Mouse (Mus musculus) neural tube, embryonic 14.5 days (tissue): ENCODE data around the gene Fanca. TPM values are rescaled to one million over a fixed set of nuclear protein-coding genes. Genes with fewer than 3 reads are reported as not detected.
A peak's percentile ranks its signal among the peaks of the same experiment; 100 is the strongest.

Experiments used
- ATAC-seq: fragments of 200-750 bp; cut with Nextera tagmentation; 2 replicates; pipeline ENCODE4 v1.8.0; 2017; ENCODE audit warnings: low read depth, mild to moderate bottlenecking, moderate TSS enrichment, moderate library complexity
- H3K27ac ChIP-seq: fragments of 300-500 bp; sonication (generic); 2 replicates; pipeline ENCODE4 v1.5.1; 2014; ENCODE audit warnings: low read depth, mild to moderate bottlenecking, control low read depth, low read length, moderate library complexity, mixed read lengths
- H3K27me3 ChIP-seq: fragments of 300-500 bp; sonication (generic); 2 replicates; pipeline ENCODE4 v1.6.1; 2014; ENCODE audit warnings: low read length; ENCODE audit not compliant: control insufficient read depth, insufficient read depth
- H3K36me3 ChIP-seq: fragments of 300-500 bp; sonication (generic); 2 replicates; pipeline ENCODE4 v1.6.1; 2014; ENCODE audit warnings: low read length, mixed read lengths; ENCODE audit not compliant: control insufficient read depth, insufficient read depth
- H3K4me1 ChIP-seq: fragments of 300-500 bp; sonication (generic); 2 replicates; pipeline ENCODE4 v1.6.1; 2014; ENCODE audit warnings: low read length; ENCODE audit not compliant: control insufficient read depth, insufficient read depth
- H3K4me2 ChIP-seq: fragments of 300-500 bp; sonication (generic); 2 replicates; pipeline ENCODE4 v1.6.1; 2014; ENCODE audit warnings: mild to moderate bottlenecking, low read depth, low read length, control low read depth
- H3K4me3 ChIP-seq: fragments of 300-500 bp; sonication (generic); 2 replicates; pipeline ENCODE4 v1.5.1; 2014; ENCODE audit warnings: low read depth, low read length, control low read depth, mixed read lengths
- H3K9ac ChIP-seq: fragments of 300-500 bp; sonication (generic); replicated peaks from 2 replicates; pipeline ENCODE4 v1.6.1; 2014; ENCODE audit warnings: low read depth, mild to moderate bottlenecking, control low read depth, low read length, mixed read lengths
- H3K9me3 ChIP-seq: fragments of 300-500 bp; sonication (generic); 2 replicates; pipeline ENCODE4 v1.6.1; 2016; ENCODE audit warnings: low read length; ENCODE audit not compliant: control insufficient read depth
- WGBS: fragments of 180-500 bp; shearing (Covaris S2); extraction: QIAGEN DNeasy Blood & Tissue Kit; methylation state at CpG from one replicate; pipeline ENCODE4 v1.1.7; 2014; 5-methylcytosine and 5-hydroxymethylcytosine counted together
- polyA plus RNA-seq: library from polyadenylated mRNA; unstranded; fragments of >200 nt; fragmentation: Nextera tagmentation; extraction: Ambion mirVana; gene quantifications from 2 replicates; pipeline ENCODE4 v1.2.1, GENCODE M21; 2014

Gene Fanca
- polyA plus RNA-seq, 1 experiment from 2014 or later: 6.6 TPM

- no peak; the same call in 1 of the 2 replicates for ATAC-seq
Measured at GRCm38 (mm10) chr8:123317781-123318466, 452 bp downstream of the Fanca start.

GRCm38 (mm10) chr8:123308738-123309137 lies 9.6 kb downstream of the Fanca start:
- Histone ChIP-seq H3K4me2 (no peak overlapping the region), H3K9ac (no peak overlapping the region), H3K27me3 (no peaks in the 10 kb centered on the region), H3K9me3 (no peaks in the 10 kb centered on the region), H3K4me3 (no peak overlapping the region), H3K36me3 (0 out of 2 replicates have a peak, but pooled peaks cover 3% of the 10 kb centered on the region), H3K4me1 (no peaks in the 10 kb centered on the region), H3K27ac (no peak overlapping the region)
- WGBS: 79% methylated on average over 4 of the region's 4 CpGs
- ATAC-seq: no peak

More at GRCm38 (mm10) chr8:123317781-123318466, 452 bp downstream of the Fanca start:
- Histone ChIP-seq H3K36me3 (no peaks in the 10 kb centered on the region), H3K27ac (no peak overlapping the region), H3K4me1 (0 out of 2 replicates have a peak, but pooled peaks cover 2% of the 10 kb centered on the region), H3K27me3 (no peaks in the 10 kb centered on the region), H3K9ac (peak overlapping the region; percentile 48), H3K9me3 (no peaks in the 10 kb centered on the region), H3K4me2 (peak overlapping the region; percentile 84), H3K4me3 (peak overlapping the region; percentile 48)
- WGBS: 7% methylated on average over 21 of the region's 21 CpGs

- no peak overlapping the region for H3K4me3 ChIP-seq
- no peaks in the 10 kb centered on the region for H3K9me3 ChIP-seq
- no peak overlapping the region for H3K4me2 ChIP-seq
- no peaks in the 10 kb centered on the region for H3K4me1 ChIP-seq
- no peak overlapping the region for H3K27ac ChIP-seq
- 92% methylated on average over 11 of the region's 11 CpGs for WGBS
- no peak overlapping the region for H3K9ac ChIP-seq
- H3K27me3 ChIP-seq: no peaks in the 10 kb centered on the region
- no peaks in the 10 kb centered on the region for H3K36me3 ChIP-seq
- no peak for ATAC-seq
Measured at GRCm38 (mm10) chr8:123298301-123298700, 20.1 kb downstream of the Fanca start.

- ATAC-seq: no peak
- Histone ChIP-seq H3K4me3 (no peak overlapping the region), H3K4me1 (no peaks in the 10 kb centered on the region), H3K36me3 (no peaks in the 10 kb centered on the region), H3K4me2 (no peak overlapping the region), H3K9ac (no peak overlapping the region), H3K27ac (no peak overlapping the region), H3K27me3 (no peaks in the 10 kb centered on the region), H3K9me3 (no peaks in the 10 kb centered on the region)
- 88% methylated on average over 2 of the region's 2 CpGs for WGBS
Measured at GRCm38 (mm10) chr8:123292785-123293184, 25.6 kb downstream of the Fanca start.

GRCm38 (mm10) chr8:123292281-123292680 lies 26.1 kb downstream of the Fanca start:
- Histone ChIP-seq H3K9ac (no peak overlapping the region), H3K4me3 (no peak overlapping the region), H3K9me3 (no peaks in the 10 kb centered on the region), H3K4me2 (no peak overlapping the region), H3K36me3 (no peaks in the 10 kb centered on the region), H3K27ac (no peak overlapping the region), H3K27me3 (no peaks in the 10 kb centered on the region), H3K4me1 (no peaks in the 10 kb centered on the region)
- ATAC-seq: no peak
- WGBS: 92% methylated on average over 3 of the region's 3 CpGs

- H3K27ac ChIP-seq: no peak overlapping the region
- 94% methylated on average over 8 of the region's 8 CpGs for WGBS
- no peaks in the 10 kb centered on the region for H3K36me3 ChIP-seq
- no peaks in the 10 kb centered on the region for H3K9me3 ChIP-seq
- no peak overlapping the region for H3K4me2 ChIP-seq
- ATAC-seq: no peak
- H3K4me3 ChIP-seq: no peak overlapping the region
- no peaks in the 10 kb centered on the region for H3K27me3 ChIP-seq
- H3K9ac ChIP-seq: no peak overlapping the region
- H3K4me1 ChIP-seq: no peaks in the 10 kb centered on the region
Measured at GRCm38 (mm10) chr8:123291716-123292115, 26.7 kb downstream of the Fanca start.

- no peaks in the 10 kb centered on the region for H3K4me1 ChIP-seq
- H3K4me3 ChIP-seq: no peak overlapping the region
- no peak overlapping the region for H3K27ac ChIP-seq
- H3K9ac ChIP-seq: no peak overlapping the region
- no peaks in the 10 kb centered on the region for H3K9me3 ChIP-seq
- WGBS: 95% methylated on average over 8 of the region's 8 CpGs
- H3K36me3 ChIP-seq: no peaks in the 10 kb centered on the region
- ATAC-seq: no peak
- no peak overlapping the region for H3K4me2 ChIP-seq
- no peaks in the 10 kb centered on the region for H3K27me3 ChIP-seq
Measured at GRCm38 (mm10) chr8:123290679-123291078, 27.7 kb downstream of the Fanca start.

- no peak overlapping the region for H3K4me3 ChIP-seq
- no peak for ATAC-seq
- no peaks in the 10 kb centered on the region for H3K9me3 ChIP-seq
- no peaks in the 10 kb centered on the region for H3K4me1 ChIP-seq
- WGBS: 74% methylated on average over 4 of the region's 4 CpGs
- no peaks in the 10 kb centered on the region for H3K27me3 ChIP-seq
- H3K9ac ChIP-seq: no peak overlapping the region
- H3K36me3 ChIP-seq: no peaks in the 10 kb centered on the region
- no peak overlapping the region for H3K4me2 ChIP-seq
- no peak overlapping the region for H3K27ac ChIP-seq
Measured at GRCm38 (mm10) chr8:123290166-123290565, 28.2 kb downstream of the Fanca start.

- no peak for ATAC-seq
Measured at GRCm38 (mm10) chr8:123287362-123287761, 31.0 kb downstream of the Fanca start.

More at GRCm38 (mm10) chr8:123287362-123287761, 31.0 kb downstream of the Fanca start:
- H3K27ac ChIP-seq: no peak overlapping the region
- no peaks in the 10 kb centered on the region for H3K4me1 ChIP-seq
- WGBS: 97% methylated on average over 17 of the region's 17 CpGs
- no peaks in the 10 kb centered on the region for H3K9me3 ChIP-seq
- no peak overlapping the region for H3K9ac ChIP-seq
- no peaks in the 10 kb centered on the region for H3K27me3 ChIP-seq
- H3K36me3 ChIP-seq: no peaks in the 10 kb centered on the region
- H3K4me3 ChIP-seq: no peak overlapping the region
- no peak overlapping the region for H3K4me2 ChIP-seq
